Mouse (Mus musculus) left cerebral cortex, adult 9 months (tissue): ENCODE data around the gene Lipa.

Experiments used
- DNase-seq, 2 experiments: peaks; one replicate each; pipeline ENCODE4 v3.0.0; 2022; ENCODE audit warnings: low spot score in 2 of 2

Gene Lipa

DNA sequence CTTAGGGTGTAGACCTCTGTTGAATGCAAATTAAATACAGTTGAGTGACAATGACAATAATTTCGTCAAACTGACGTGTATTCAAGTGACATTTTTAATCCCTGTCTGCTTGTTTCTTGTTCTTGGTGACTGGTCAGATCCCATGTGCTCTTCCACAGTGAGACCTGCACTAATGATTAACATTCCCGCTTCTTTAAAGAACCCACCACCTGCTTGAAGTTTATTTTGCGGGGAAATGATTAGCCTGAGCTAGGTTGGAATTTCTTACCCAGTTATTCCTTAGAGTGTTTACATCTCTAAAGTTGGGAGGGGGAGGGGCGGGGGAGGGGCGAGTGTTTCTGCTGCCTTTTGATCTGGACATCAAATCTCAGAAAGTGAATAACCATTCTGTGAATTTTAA is 59.1 kb downstream of the Lipa start:
- no peak for DNase-seq

DNA sequence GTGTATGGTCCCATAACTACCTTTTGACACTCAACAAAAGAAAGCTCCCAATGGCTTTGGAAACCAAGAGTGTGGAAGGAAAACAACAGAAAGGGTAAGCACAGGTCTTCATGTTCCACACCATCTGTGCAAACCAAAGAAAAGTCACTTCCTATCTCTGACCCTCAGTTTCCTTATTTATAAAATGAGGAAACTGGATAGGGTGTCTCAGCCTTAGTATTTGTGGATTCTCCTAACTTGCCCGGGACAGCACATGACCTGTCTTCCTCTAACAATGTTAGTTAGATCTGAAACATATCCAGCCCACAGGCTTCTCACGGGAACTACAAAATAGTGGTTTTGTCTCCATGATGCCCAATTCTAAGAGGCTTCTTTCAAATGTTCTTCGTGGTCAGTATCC is 62.8 kb downstream of the Lipa start:
- DNase-seq: no peak

DNA sequence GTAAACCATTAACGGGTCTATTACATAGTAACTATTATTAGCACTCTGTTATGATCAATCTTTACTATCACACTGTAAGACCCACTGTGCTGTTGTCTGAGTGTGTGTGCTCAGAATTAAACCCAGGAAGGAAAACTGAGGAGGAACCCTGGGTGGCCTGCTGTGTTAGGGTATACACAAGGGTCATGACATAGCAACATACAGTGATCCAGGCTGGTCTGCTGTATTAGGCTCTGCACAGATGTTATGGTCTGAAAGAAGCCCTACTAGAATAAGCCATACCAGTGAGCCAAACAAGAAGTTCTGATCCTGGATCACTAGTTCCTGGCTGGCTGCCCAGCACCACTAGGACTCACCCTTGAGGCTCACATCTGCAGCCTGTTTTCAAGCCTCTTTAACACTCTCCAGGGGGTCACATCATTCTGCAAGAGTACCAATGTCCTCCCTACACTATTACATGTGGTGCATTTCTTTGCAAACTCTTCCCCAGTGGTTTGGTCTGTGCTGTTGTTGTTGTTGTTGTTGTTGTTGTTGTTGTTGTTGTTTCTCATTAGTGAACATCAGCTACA is 65.7 kb downstream of the Lipa start:
- DNase-seq: no peak

DNA sequence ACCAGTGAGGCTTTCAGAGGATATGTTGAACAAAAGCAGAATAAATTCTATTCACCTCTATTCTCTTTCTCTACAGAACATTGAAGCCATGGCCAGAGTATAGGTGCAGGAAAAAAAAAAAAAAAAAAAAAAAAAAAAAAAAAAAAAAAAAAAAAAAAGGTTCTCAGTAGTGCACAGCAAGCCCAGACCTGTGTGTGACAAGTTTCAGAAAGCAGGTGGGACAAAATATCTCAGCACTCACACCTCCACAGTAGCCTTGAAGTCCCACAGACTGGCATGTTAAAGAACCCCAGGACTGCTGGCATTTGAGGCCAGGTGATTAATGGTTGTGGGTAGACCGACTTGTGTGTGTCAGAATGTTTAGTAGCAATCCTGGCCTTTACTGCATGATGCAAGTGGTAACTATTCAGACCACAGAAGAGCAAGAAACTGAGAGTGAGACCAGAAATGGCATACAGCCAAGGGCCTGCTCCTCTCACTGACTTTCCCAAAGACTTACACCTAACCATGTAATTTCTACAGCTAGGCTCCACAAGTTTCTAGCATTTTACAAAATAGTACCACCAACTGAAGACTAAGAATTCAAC is 76.4 kb downstream of the Lipa start:
- no peak for DNase-seq

DNA sequence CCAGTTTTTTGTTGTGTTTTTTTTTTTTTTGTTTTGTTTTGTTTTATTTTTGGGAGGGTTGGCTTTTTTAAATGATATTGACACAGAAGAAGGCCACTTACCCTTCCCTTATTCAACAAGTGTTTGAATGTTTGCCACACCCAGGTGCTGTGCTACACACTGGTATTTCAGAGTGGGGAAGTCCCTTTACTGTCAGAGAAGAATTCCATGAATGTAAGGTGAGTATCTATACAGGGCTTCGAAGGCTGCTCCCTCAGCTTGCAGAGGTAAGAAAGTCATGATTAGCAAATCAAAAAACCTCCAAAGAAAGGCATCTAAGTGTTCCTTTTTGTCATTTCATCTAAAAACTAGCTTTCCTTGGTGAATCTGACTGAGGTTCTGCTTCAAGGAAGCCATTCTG is 78.4 kb downstream of the Lipa start:
- DNase-seq: no peak

DNA sequence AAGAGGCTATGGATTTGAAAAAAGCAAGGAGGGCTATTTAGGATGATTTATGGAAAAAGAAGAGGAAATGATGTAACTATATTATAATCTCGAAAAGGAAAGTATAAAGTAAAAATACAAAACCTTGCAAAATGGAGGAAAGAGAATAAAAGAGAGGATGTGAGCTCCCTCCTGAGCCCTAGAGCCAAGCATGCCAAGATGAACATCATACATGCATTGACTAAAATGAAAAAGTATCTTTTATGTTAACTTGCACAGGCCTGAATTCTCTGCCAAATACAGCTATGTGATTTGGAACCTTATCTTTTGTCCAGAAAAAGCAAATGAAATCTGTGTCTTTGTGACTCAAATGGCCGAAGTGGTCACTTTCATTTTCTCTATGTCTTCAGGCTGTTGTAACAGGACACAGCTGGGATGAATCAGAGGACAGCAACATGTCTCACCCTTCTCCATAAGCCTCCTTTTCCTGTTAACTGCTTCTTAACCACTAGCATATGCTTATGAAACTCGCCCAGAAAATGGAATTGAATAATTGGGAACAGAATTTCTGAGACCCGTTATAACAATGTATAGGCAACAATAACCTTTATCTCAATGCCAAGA is 81.8 kb downstream of the Lipa start:
- no peak for DNase-seq

DNA sequence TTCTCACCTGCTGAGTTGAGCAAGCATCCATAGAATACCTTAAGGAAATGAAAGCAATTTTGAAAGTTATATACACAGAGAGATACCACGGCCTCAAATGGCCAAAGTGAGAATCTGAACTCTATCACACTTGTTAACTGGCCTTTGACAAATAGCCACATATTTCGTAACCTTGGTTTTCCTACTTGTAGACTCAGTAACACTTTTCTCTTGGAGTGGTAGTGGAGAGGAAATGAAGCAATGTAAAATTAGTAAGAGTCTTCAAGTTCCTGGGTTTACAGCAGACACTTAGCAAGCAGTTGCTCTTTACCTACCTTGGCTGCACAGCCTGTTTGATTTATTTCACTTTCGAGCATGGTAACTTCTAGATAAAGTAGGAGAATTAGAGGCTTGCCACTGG is 82.5 kb downstream of the Lipa start:
- no peak for DNase-seq
